Mouse (Mus musculus): Measurements from ENCODE around the gene Samd10. TPM values are rescaled to one million over a fixed set of nuclear protein-coding genes. Genes with fewer than 3 reads are reported as not detected.

Gene Samd10
- polyA plus RNA-seq, 1 experiment from 2014 or later, result 169 TPM

- Histone ChIP-seq H3K4me3 (no peak overlapping the region), H3K36me3 (peaks cover 60% of the 10 kb centered on the region), H3K4me2 (no peak overlapping the region), H3K27ac (no peak overlapping the region), H3K9ac (no peak overlapping the region), H3K4me1 (replicated peaks) (peaks cover 33% of the 10 kb centered on the region), H3K9me3 (no peaks in the 10 kb centered on the region), H3K27me3 (no peaks in the 10 kb centered on the region)
- WGBS, result 98% methylated on average over 9 of the region's 9 CpGs
- no peak for ATAC-seq (ENCODE audit: low FRiP score)
These were observed 9.3 kb downstream of the Samd10 start for GRCm38 (mm10) chr2:181589732-181590105.

- Histone ChIP-seq H3K4me3 (no peak overlapping the region), H3K27me3 (no peaks in the 10 kb centered on the region), H3K9me3 (no peaks in the 10 kb centered on the region), H3K4me1 (replicated peaks) (peaks cover 33% of the 10 kb centered on the region), H3K4me2 (no peak overlapping the region), H3K36me3 (peaks cover 66% of the 10 kb centered on the region), H3K9ac (no peak overlapping the region), H3K27ac (no peak overlapping the region)
- WGBS, result 93% methylated on average over 10 of the region's 10 CpGs
- ATAC-seq (ENCODE audit: low FRiP score), result no peak
These were observed 9.8 kb downstream of the Samd10 start for GRCm38 (mm10) chr2:181589011-181589731.

- H3K4me2 ChIP-seq, result no peak overlapping the region
- no peak for ATAC-seq (ENCODE audit: low FRiP score)
- H3K27me3 ChIP-seq, result no peaks in the 10 kb centered on the region
- no peak overlapping the region for H3K27ac ChIP-seq
- no peaks in the 10 kb centered on the region for H3K9me3 ChIP-seq
- no peak overlapping the region for H3K4me3 ChIP-seq
- no peak overlapping the region for H3K9ac ChIP-seq
- peaks cover 28% of the 10 kb centered on the region for H3K4me1 ChIP-seq (replicated peaks)
- peaks cover 74% of the 10 kb centered on the region for H3K36me3 ChIP-seq
- WGBS, result 93% methylated on average over 11 of the region's 11 CpGs
These were observed 10.7 kb downstream of the Samd10 start for GRCm38 (mm10) chr2:181588229-181588780.

- Histone ChIP-seq H3K4me1 (replicated peaks) (peaks cover 24% of the 10 kb centered on the region), H3K27me3 (no peaks in the 10 kb centered on the region), H3K36me3 (peaks cover 79% of the 10 kb centered on the region), H3K4me3 (no peak overlapping the region), H3K27ac (no peak overlapping the region), H3K4me2 (no peak overlapping the region), H3K9me3 (no peaks in the 10 kb centered on the region), H3K9ac (no peak overlapping the region; the same call in 1 of the 2 replicates)
- WGBS, result 88% methylated on average over 6 of the region's 6 CpGs
- ATAC-seq (ENCODE audit: low FRiP score), result no peak
These were observed 11.2 kb downstream of the Samd10 start for GRCm38 (mm10) chr2:181587796-181588195.

GRCm38 (mm10) chr2:181586124-181586523 lies 12.9 kb downstream of the Samd10 start:
- 100% methylated on average over 3 of the region's 3 CpGs for WGBS
- Histone ChIP-seq H3K27me3 (no peaks in the 10 kb centered on the region), H3K27ac (no peak overlapping the region), H3K36me3 (peaks cover 81% of the 10 kb centered on the region), H3K4me2 (no peak overlapping the region), H3K4me1 (replicated peaks) (peaks cover 27% of the 10 kb centered on the region), H3K9me3 (no peaks in the 10 kb centered on the region), H3K4me3 (no peak overlapping the region), H3K9ac (no peak overlapping the region)
- ATAC-seq (ENCODE audit: low FRiP score), result no peak

GRCm38 (mm10) chr2:181585506-181585905 lies 13.5 kb downstream of the Samd10 start:
- no peak overlapping the region for H3K27ac ChIP-seq
- no peak for ATAC-seq (ENCODE audit: low FRiP score)
- peaks cover 27% of the 10 kb centered on the region for H3K4me1 ChIP-seq (replicated peaks)
- peaks cover 78% of the 10 kb centered on the region for H3K36me3 ChIP-seq
- H3K27me3 ChIP-seq, result no peaks in the 10 kb centered on the region
- no peaks in the 10 kb centered on the region for H3K9me3 ChIP-seq
- no peak overlapping the region for H3K4me2 ChIP-seq
- no peak overlapping the region for H3K4me3 ChIP-seq
- WGBS, result 91% methylated on average over 5 of the region's 5 CpGs
- H3K9ac ChIP-seq, result no peak overlapping the region

GRCm38 (mm10) chr2:181584411-181584942 lies 14.5 kb downstream of the Samd10 start, which contains the start of gene Uckl1:
Gene Uckl1 (minus strand): TSS chr2:181584892.
- no peaks in the 10 kb centered on the region for H3K9me3 ChIP-seq
- peaks cover 68% of the 10 kb centered on the region for H3K36me3 ChIP-seq
- no peak for ATAC-seq (ENCODE audit: low FRiP score)
- no peak within 1 kb of the TSS for H3K4me3 ChIP-seq
- H3K4me1 ChIP-seq (replicated peaks), result peaks cover 27% of the 10 kb centered on the region
- 89% methylated on average over 4 of the region's 4 CpGs for WGBS
- H3K27ac ChIP-seq, result no peak within 1 kb of the TSS
- no peaks in the 10 kb centered on the region for H3K27me3 ChIP-seq
- no peak within 1 kb of the TSS for H3K9ac ChIP-seq
- no peak within 1 kb of the TSS for H3K4me2 ChIP-seq

- no peak overlapping the region for H3K27ac ChIP-seq
- 86% methylated on average over 3 of the region's 3 CpGs for WGBS
- H3K36me3 ChIP-seq, result peaks cover 59% of the 10 kb centered on the region
- H3K4me1 ChIP-seq (replicated peaks), result peaks cover 36% of the 10 kb centered on the region
- no peaks in the 10 kb centered on the region for H3K9me3 ChIP-seq
- no peak for ATAC-seq (ENCODE audit: low FRiP score)
- H3K4me2 ChIP-seq, result no peak overlapping the region
- no peak overlapping the region for H3K9ac ChIP-seq
- H3K27me3 ChIP-seq, result no peaks in the 10 kb centered on the region
- no peak overlapping the region for H3K4me3 ChIP-seq
These were observed 15.4 kb downstream of the Samd10 start for GRCm38 (mm10) chr2:181583460-181584257.

- no peak for ATAC-seq (ENCODE audit: low FRiP score)
- no peak overlapping the region for H3K27ac ChIP-seq
- H3K4me3 ChIP-seq, result no peak overlapping the region
- no peak overlapping the region for H3K9ac ChIP-seq
- H3K4me1 ChIP-seq (replicated peaks), result peaks cover 43% of the 10 kb centered on the region
- no peaks in the 10 kb centered on the region for H3K9me3 ChIP-seq
- no peaks in the 10 kb centered on the region for H3K27me3 ChIP-seq
- H3K4me2 ChIP-seq, result no peak overlapping the region
- H3K36me3 ChIP-seq, result peaks cover 52% of the 10 kb centered on the region
- 92% methylated on average over 1 of the region's 1 CpGs for WGBS
These were observed 16.1 kb downstream of the Samd10 start for GRCm38 (mm10) chr2:181582939-181583338.

- peaks cover 49% of the 10 kb centered on the region for H3K4me1 ChIP-seq (replicated peaks)
- peak overlapping the region; percentile 67 for H3K4me3 ChIP-seq
- no peak for ATAC-seq (ENCODE audit: low FRiP score)
- H3K9ac ChIP-seq, result peak overlapping the region; percentile 24; the same call in 1 of the 2 replicates
- H3K36me3 ChIP-seq, result peaks cover 47% of the 10 kb centered on the region
- H3K27me3 ChIP-seq, result no peaks in the 10 kb centered on the region
- H3K4me2 ChIP-seq, result peak overlapping the region; percentile 69
- 69% methylated on average over 2 of the region's 2 CpGs for WGBS
- no peaks in the 10 kb centered on the region for H3K9me3 ChIP-seq
- peak overlapping the region; percentile 96; the same call in 1 of the 2 replicates for H3K27ac ChIP-seq
These were observed 16.7 kb downstream of the Samd10 start for GRCm38 (mm10) chr2:181582358-181582757.

GRCm38 (mm10) chr2:181581402-181582120 lies 17.5 kb downstream of the Samd10 start:
- Histone ChIP-seq H3K4me3 (peak overlapping the region; percentile 67), H3K4me1 (replicated peaks) (peaks cover 56% of the 10 kb centered on the region), H3K9ac (peak overlapping the region; percentile 91), H3K36me3 (peaks cover 39% of the 10 kb centered on the region), H3K4me2 (peak overlapping the region; percentile 69), H3K27me3 (no peaks in the 10 kb centered on the region), H3K27ac (peak overlapping the region; percentile 96), H3K9me3 (no peaks in the 10 kb centered on the region)
- peak; percentile 71 for ATAC-seq (ENCODE audit: low FRiP score)
- WGBS, result under 1% methylated on average over 49 of the region's 49 CpGs

- H3K27me3 ChIP-seq, result no peaks in the 10 kb centered on the region
- H3K36me3 ChIP-seq, result peaks cover 34% of the 10 kb centered on the region
- peak overlapping the region; percentile 69 for H3K4me2 ChIP-seq
- H3K4me1 ChIP-seq (replicated peaks), result peaks cover 56% of the 10 kb centered on the region
- peak overlapping the region; percentile 67 for H3K4me3 ChIP-seq
- H3K9ac ChIP-seq, result peak overlapping the region; percentile 91
- peak overlapping the region; percentile 96 for H3K27ac ChIP-seq
- WGBS, result under 1% methylated on average over 11 of the region's 11 CpGs
- peak; percentile 81 for ATAC-seq (ENCODE audit: low FRiP score)
- H3K9me3 ChIP-seq, result no peaks in the 10 kb centered on the region
These were observed 18.0 kb downstream of the Samd10 start for GRCm38 (mm10) chr2:181581016-181581401.
